Mouse (Mus musculus): Measurements from ENCODE around the gene Zfp37.

Gene Zfp37

DNA sequence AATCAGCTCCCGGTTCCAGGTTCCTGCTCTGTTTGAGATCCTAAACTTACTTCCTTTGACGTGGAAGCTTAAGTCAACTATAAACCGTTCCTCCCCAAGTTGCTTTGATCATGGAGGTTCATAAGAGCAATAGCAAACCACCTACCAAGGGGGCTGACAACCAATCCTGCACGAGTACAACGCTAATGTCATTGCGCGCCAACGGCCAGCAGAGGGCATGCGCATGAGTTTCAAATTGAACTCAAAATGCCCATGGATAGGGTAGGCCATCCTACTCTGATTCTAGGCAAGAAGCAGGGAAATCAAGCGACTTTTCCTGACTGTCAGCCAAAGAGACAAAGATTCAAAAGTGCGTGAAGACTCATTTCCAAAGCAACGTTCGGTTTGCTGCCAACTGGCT, at the start of gene Zfp37:
Zfp37 (minus strand) TSS at position 279 of the 400 bp plus-strand sequence.
- DNase-seq (ENCODE audit: low read depth): peak; percentile 42

DNA sequence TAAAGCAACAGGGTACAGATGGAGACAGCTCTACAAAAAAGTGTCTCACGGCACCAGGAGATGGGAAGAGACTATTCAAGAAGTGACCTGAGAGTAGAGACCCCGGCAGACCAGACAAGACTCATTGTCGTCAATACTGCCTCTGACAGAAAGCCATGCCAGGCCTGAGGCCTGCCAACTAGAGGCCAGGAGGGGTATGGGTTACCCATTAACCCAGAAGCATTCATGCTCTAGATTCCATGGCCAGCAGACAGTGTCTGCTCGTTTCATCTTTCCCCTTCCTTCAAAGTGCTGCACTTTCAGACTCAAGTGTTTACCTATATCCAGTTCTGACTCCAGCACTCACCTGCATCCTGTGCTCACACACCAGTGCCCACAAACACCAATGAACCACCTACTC, 47.2 kb upstream of the Zfp37 start:
- DNase-seq (ENCODE audit: low read depth): no peak

DNA sequence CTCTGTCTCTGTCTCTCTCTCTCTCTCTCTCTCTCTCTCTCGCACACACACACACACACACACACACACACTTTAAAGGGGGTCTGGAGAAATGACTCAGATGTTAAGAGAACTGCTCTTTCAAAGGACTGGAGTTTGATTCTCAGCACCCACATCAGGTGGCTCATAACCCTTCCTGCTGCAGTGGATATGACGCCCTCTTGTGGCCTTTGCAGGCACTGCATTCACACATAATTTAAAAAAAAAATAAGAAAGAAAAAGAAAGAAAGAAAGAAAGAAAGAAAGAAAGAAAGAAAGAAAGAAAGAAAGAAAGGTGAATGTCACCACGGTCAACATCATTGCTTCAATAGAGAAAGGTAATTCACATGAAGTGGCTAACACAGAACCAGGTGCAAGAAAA, 46.4 kb upstream of the Zfp37 start:
- DNase-seq (ENCODE audit: low read depth): no peak

DNA sequence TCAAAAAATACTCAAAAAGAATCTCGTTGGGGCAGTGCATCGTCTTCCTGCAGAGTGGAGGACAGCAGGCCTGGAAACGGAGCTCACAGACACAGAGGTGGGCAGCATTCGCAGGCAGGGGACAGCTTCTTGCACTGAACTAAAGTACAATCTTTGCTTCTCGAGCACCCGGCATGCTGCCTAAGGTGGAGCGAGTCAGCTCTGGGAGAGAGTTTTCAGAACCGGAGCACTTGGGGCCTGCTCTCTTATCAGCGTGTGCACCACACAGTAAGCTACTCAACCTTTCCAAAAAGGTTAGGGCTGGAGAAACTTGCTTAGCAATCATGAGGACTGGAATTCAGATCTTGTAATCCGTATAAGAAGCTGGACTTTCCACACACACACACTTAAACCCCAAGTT, 45.8 kb upstream of the Zfp37 start:
- no peak for DNase-seq (ENCODE audit: low read depth)

DNA sequence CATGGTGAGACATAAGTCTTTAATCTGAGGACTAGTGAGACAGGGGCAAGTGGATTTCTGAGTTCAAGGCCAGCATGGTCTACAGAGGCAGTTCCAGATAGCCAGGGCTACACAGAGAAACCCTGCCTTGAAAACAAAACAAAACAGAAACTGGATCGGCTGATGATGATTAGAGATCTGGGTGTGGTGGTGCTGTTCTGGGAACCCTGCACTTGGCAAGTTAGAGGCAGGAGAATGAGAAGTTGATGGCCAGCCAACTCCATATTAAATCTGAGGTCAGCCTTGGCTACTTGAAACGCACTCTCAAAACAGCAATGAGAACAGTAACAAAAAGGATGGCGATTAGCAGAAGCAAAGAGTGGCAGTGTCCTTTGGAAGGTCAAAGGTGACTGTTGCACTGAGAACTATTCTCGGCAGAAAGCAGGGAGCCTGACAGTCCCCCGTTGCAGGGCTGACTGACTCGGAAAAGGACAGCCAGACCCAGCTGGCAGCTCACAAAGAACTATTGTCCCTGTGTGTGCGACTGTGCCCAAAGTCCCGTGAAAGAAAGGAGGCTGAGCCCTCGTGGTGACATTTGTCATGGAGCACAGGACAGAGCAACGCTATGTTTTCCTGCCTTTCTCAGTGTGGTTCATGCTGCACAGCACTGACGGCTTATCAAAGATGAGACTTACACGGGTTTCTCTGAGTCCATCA, 44.1 kb upstream of the Zfp37 start:
- no peak for DNase-seq (ENCODE audit: low read depth)

DNA sequence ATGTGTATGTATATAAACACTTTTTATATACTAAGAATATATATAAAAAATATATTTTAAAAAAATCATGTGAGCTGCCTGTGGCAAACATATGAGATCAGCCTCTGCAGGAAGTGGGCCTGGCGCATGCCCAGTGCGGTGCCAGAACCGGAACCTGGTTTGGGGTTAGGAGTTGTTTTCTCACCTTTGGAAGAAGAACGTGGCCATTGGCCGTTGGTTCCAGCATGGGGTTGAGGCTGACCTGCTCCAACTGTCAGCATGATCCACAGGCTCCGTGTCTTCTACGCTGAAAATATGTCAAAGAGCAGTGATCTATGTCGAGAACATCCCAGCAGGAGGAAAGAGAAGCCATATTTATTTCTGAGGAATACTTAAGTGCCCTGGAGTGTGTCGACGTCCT, 43.1 kb upstream of the Zfp37 start:
- DNase-seq (ENCODE audit: low read depth): no peak

DNA sequence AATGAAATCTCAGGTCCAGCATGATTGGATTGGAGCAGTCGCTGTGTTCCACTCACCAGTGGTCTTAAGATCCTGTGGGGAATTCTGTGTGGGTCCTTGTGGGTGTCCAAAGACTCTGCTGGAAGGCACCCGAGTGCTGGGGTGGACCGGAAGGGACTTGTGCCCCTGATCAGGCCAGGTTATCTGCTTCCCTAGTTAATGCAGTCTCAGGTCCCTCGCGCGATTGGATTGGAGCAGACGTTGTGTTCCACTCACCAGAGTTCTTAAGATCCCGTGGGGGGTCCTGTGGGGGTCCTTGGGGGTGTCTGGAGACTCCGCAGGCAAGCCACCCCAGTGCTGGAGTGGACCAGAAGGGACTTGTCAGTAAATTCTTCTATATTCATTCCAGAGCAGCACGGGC, 41.8 kb upstream of the Zfp37 start:
- no peak for DNase-seq (ENCODE audit: low read depth)

DNA sequence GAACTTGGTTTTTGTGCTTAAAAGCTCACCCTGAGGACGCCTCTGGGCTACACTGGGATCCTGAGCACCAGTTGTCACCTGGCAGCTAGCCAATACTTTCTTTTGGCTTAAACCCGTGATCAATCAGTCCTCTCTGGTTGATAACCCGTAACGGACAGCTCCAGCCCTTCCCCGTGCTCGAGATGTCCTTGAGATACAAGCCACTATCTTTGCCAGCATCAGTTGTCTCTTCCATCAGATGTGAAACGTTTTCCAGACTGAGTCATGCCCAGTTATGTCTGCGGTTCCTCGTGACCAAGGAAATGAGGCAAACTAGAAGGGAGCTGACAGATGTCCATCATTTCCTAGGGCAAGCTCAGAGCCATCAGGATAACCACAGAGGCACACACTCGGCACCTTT, 36.3 kb upstream of the Zfp37 start:
- DNase-seq (ENCODE audit: low read depth): peak; percentile 82

DNA sequence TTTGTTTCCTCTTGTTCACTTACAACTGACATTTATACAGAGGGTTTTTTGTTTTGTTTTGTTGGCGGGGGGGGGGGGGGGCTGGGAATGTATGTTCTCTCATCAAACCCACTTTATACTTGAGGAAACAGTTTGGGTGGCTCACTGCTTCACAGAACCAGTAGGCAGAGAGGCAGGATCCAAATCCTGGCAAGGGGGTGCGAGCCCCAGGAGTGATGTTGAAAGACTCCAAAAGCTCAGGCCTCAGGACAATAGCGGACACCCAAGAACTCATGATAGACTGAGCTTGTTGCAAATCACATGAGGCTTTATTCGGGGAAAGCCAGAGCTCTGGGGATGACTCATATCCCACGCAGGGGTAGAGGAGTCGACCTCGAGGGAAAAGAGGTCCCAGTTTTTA, 35.2 kb upstream of the Zfp37 start:
- DNase-seq (ENCODE audit: low read depth): peak; percentile 39

DNA sequence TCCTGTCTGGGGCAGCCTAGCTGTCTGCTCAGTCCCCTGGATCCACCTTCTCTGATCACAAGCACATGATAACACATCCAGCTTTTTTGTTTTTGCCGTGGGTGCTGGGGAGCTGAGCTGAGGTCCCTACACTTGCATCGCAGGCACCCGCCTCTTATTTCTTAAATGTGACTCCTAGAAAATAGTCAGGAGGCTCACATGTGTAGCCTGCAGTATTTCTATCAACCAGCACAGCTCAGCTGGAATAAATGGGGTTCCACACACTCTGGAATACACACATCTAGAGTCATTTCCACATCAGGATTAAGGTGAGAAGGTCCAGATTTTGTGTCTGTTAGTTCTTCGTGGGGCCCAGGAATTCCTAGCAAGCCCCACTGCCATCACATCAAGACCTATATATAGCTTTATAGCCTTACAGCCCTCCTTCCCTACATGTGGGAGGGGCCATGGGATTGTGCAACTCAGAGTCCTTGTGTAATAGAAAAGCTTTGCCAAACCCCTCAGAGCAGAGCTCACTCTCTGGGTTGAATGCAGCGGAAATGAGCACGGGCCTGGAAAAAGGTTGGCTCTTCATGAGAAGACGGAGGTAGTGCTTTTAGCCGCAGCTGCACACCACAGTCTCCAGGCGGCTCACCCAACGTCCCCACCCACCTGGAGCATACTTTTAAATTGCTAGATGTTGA, 34.4 kb upstream of the Zfp37 start:
- peak; percentile 93 for DNase-seq (ENCODE audit: low read depth)

DNA sequence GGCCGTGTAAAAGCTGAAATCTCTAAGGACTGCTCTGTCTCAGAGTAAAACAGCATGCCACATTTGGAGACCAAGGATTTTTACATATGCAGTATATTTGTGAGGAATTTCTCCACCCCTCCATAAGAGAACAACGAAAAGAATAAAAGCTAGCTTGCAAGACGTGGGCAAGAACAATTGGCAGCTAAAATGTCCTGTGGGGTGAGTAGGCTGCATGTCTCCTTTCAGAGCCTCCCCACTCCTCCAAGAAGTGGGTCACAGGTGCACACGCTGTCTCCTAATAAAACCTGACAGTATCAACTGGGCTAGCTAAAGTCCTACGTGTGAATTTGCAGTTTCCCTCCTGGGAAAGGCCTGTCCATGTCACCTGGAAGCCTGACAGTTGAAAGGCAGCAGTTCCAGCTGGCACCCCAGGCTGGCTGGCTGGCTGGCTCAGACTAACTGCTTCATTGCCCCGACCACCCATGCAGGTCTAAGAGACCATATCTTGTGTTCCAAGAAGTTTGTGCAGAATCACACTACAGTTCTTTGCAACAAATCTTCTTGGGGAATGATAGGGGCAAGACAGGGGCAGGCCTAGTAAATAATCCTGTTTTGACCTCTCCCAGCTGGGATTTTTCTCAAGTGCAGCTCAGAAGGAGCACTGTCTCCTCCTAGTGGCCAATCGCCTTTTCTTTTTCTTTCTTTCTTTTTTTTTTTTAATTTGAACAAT, 32.4 kb upstream of the Zfp37 start:
- DNase-seq (ENCODE audit: low read depth): peak; percentile 63

DNA sequence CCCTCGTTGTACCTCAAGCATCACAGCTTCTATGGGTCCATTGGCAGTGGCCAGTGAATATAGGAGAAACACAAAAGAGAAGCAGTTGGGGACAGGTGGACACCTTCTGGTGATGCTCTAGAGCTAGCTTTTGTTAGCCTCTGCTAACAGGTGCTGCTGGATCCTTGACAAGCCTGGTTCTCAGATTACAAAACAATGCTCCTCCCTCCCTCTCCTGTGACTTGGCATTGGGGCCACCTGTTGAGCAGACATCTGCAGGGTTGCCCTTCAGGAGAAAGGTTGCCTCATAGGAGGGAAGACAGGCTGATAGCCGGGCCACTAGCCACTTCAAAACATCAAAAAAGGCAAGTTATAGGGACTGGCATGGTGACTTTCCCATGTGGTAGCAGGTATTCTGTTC, 31.4 kb upstream of the Zfp37 start, which contains the start of gene Slc31a2:
Slc31a2 (plus strand) TSS at position 287 of the 400 bp plus-strand sequence.
- DNase-seq (ENCODE audit: low read depth): no peak

DNA sequence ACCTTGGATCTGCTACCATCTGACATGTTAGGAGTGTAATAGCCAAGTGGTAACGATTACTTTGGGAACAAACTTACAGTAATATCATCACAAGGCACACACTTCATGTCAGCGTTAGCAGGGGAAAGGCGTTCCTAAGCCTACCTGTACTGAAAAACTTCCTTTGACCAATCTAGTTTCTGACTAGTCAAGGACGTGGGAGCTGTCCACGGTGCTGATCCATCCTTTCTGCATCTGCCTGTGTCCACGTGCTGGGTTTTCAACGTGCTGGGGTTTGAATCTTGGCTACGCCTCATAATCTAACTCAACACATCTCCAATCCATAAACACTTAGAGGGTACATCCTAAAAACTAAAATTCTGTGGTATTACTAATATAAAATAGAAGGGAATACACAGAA, 26.1 kb upstream of the Zfp37 start:
- DNase-seq (ENCODE audit: low read depth): peak; percentile 41

DNA sequence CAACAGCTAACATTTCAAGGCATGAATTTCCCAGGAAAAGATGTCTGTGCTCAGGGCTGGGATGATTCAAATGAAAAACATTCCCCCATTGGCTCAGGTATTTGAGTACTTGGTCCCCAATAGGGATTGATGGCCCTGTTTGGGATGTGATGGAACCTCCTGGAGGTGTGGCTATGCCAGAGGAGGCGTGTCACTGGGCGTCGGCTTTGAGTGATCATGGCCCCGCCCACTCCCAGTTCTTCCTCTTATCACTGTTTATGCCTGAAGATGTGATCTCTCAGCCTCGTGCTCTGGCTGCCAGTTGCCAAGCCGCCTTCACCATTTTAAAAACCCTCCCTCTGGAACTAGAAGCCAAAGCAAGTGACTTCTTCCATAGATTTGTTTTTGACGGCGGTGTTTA, 23.7 kb upstream of the Zfp37 start:
- DNase-seq (ENCODE audit: low read depth): no peak

DNA sequence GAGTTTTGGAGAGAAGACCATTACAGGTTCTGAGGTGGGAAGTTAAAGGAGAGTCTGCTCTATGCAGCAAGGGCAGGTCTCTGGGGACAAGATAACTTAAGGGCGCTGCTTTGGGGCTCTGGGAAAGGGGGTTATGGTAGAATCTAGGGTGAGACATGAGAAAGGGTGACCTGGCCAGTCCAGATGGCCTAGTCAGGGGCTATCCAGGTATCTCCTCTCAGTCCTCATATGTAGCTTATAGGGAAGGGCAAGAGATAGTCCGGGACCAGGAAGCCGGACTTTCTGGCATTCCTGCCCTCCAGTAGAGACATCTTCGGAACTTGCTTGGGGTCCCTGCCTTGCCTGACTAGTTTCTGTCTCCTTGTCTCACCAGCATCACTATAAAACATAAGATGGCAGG, 20.9 kb upstream of the Zfp37 start:
- DNase-seq (ENCODE audit: low read depth): no peak

DNA sequence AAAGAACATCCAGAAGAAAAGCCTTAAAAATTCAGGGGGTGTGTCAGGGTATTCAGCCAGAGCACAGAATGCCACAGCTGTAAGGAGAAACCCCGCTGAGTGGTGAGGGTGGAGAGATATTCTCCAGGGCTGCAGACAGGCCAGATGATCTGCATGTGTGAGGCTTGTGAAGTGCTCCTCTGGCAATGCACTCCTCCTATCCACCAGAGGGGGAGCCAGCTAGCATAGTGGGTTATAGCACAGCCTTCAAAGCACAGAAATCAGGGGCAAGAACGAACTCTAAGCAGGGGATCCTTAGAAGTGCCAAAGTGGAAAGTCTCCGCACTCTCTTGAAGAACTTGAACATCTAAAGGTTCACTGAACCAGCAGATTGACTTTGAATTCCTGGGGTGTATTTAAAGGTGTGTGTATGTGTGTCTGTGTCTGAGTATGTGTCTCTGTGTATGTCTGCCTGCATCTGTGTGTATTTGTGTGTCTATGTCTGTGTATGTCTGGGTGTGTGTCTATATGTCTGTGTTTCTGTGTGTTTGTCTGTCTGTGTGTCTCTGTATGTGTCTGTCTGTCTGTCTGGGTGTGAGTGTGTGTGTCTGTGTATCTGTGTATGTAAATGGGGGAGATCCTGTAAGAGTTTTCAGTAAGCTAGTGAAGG, 20.2 kb upstream of the Zfp37 start:
- DNase-seq (ENCODE audit: low read depth): peak; percentile 19

DNA sequence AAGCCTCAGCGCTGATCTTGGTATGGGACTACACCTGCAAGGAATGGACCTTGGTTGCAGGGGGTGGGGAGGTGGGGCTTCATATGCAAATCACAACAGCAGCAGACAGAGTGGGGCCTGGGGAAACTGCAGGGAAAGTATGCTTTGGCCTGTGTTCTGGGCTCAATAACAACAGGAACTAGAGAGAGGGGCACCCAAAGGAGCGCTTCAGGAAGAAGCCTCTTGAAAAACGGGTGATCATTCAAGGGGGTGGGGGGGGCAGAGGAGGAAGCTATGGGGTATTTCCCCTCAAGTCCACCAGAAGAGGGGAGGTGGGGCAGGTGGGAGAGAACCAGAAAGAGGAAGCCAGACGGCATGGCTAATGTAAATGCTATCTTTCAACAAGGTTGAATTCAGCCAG, 17.5 kb upstream of the Zfp37 start:
- DNase-seq (ENCODE audit: low read depth): no peak

DNA sequence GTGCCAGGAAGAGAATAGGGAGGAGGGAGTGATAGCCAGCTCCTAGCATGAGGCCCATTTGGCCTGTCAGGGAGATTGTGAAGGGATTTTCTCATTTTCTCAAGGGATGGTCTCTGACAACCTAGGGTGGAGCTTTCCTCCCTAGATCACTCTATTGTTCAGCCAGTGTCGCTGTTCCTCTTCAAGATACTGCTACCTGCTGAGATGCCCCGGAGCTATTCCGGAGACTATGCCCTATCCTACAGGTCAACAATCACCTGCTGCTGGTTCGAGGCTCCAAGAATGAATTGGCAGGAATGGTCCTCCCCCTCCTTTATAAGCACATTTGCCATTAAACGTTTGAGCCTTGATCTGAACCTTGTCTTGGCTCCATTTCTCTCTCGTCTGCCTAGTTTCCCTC, 9.7 kb upstream of the Zfp37 start:
- DNase-seq (ENCODE audit: low read depth): no peak

DNA sequence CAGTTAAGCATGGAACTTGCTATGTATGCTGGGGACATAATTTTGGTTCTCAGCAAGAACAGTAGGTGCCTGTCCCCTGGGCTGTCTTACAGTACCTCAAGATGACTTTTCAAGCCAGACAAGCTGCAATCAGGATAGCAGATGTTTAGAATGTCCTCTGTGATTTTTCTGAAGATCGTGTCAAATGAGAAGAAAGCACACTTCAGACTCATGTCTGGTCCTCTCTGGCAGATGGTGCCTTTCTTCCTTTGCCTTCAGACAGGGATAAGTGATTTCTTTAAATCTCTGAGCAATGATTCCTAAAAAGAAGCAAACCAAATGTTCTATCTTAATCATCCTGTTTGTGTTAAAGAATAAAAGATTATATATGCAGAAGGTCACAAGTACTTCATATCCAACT, 694 bp downstream of the Zfp37 start:
- DNase-seq (ENCODE audit: low read depth): no peak

DNA sequence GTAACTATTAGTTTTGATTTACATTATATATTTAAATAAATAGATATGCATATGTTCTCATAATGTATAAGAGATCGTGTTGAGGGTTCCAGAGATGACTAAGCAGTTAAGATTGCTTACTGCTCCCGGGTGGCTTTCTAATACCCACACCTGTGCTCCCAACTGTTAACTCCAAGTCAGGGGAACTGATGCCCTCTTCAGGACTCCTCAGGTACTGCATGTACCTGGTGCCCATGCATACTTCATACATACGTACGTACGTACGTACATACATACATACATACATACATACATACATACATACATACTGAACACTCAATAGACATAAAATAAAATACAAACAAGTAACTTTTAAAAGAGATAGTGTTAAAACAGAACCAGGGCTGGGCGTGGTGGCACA, 1.4 kb downstream of the Zfp37 start:
- peak; percentile 28 for DNase-seq (ENCODE audit: low read depth)

DNA sequence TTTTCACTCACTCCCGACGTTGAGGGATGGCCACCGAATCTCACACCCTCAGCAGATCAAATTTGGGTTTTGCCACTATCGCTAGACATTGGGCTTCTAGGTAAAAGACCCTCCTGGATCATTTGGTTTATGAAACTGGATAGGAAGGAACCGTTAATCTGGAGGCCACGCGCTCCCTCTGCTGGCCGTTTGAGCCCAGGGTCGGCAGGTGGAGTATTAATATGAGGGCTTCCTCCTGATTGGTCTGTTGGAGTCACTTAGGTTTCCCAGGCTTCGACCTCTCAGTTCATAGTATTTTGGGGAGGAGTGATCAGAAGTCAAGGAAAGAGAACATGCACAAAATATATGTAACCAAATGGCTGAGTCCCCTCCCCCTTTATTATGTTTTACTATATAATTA, 2.5 kb downstream of the Zfp37 start:
- DNase-seq (ENCODE audit: low read depth): peak; percentile 37

DNA sequence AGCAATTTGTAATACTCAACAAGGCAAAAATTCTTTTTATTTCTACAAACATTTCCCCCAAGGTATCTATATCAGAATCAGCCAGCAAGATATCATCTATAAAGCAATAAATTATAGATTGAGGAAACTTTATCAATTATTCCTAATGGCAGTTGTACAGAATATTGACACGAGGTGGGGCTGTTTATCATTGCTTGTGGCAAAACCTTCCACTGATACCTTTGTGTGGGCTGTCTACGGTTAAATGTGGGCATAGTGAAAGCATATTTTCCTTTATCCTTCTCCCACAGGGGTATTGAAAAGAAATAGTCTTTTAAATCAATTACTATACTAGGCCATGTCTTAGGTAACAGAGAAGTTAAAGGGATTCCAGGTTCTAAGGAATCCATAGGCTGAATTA, 17.4 kb downstream of the Zfp37 start:
- DNase-seq (ENCODE audit: low read depth): no peak

DNA sequence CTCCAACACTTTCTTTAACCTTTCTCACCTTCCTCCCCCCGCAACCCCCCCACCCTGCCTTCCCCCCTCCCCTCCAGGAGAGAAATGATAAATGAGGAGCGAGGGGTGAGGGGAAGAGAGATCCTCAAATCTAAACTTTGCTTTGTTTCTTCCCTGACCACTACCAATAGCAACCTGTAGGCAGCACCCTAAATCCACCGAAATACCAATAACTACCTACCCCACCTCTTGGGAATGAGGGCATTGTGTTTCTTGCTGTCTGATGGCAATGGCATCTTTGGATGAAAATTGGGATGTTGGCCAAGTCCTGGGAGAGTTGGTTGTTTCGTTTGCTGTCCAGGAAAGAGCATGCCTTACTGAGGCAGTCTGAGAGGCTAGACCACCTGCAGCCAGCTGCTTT, 20.8 kb downstream of the Zfp37 start:
- DNase-seq (ENCODE audit: low read depth): no peak
